Mouse (Mus musculus): ENCODE data around the gene Syn2. TPM values are rescaled to one million over a fixed set of nuclear protein-coding genes. Genes with fewer than 3 reads are reported as not detected.

Syn2 gene
- polyA plus RNA-seq, 1 experiment from 2014 or later = 0.61 TPM

DNA sequence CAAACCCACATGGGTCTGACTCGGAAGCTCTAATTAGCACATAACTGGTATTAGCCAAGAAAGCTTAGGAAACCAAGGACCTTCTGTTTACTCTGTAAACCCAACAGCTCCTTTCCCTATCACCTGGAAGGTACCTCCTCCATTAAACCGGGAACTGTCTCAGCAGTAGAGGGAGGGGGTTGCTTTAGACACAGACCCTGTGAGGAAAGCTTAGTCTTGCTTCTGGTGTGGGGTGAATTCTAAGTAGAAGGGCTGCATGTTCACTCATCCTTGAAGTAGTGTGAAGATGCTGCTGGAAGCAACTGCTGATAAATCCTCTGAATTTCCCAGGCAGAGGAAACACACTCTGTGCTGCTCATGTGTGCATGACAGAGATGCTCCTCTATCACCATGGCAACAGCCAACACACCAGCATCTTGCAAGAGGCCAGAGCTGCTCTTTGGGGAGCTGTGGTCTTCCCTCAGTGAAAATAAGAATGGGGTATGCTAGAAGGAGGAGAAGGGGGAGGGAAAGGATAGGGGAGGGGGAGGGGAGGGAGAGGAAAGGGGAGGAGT lies 8.4 kb upstream of the Syn2 start:
- Histone ChIP-seq H3K27me3 (no peaks in the 10 kb centered on the region), H3K9me3 (no peaks in the 10 kb centered on the region), H3K4me3 (no peak overlapping the region), H3K9ac (no peak overlapping the region), H3K4me2 (no peak overlapping the region), H3K4me1 (peaks cover 6% of the 10 kb centered on the region), H3K36me3 (no peaks in the 10 kb centered on the region), H3K27ac (no peak overlapping the region)
- 31% methylated on average over 2 of the region's 2 CpGs for WGBS
- ATAC-seq (ENCODE audit: insufficient number of reproducible peaks, low FRiP score, low TSS enrichment, low read depth) = no peak

DNA sequence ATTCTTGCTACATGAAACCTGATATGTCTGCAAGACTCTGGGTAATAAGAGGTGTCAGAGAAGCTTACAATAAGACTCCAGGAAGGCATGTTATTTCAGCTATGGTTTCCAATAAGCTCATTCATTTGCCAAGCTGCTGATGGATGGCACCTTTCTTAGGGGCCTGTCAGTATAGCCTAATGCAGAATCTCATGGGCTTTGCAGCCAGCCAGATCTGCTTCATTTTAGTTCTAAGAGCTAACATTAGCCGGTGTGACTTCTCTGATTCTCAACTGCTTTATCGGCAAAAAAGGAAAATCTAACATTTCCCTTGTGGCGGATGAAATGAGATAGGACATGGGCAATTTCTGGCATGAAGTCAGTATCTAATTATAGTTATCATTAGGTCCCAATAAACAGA lies 7.9 kb upstream of the Syn2 start:
- no peaks in the 10 kb centered on the region for H3K27me3 ChIP-seq
- H3K9ac ChIP-seq = no peak overlapping the region
- H3K27ac ChIP-seq = no peak overlapping the region
- H3K4me2 ChIP-seq = no peak overlapping the region
- no peak for ATAC-seq (ENCODE audit: insufficient number of reproducible peaks, low FRiP score, low TSS enrichment, low read depth)
- H3K4me1 ChIP-seq = peaks cover 6% of the 10 kb centered on the region
- 68% methylated on average over 3 of the region's 3 CpGs for WGBS
- H3K4me3 ChIP-seq = no peak overlapping the region
- H3K36me3 ChIP-seq = no peaks in the 10 kb centered on the region
- no peaks in the 10 kb centered on the region for H3K9me3 ChIP-seq

DNA sequence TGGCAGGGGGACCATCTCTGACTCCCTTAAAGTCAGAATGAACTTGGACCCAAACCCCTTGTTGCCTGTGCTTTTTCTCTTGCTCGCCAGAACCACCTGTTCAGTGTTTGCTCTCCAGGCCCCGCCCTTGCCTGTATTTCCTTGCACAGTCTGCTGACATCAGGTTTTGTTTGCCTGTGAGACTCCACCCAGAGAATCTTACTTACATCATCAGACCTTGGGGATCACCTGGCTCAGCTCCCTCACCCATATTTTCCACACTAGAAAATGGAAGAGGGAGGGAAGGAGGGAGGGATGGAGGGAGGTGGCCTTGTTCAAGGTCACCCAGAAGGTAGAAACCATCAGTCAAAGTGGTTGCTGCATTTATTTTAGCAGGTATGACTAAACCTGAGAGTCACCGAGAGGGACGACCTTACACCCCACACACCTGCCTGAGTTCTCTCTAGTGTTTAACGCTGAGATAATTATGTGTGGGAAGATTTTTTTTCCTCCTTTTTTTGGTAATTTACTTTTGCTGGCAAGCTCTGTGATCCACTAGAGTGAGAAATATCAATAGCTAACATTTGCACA lies 7.4 kb upstream of the Syn2 start:
- Histone ChIP-seq H3K36me3 (no peaks in the 10 kb centered on the region), H3K4me1 (peaks cover 6% of the 10 kb centered on the region), H3K27ac (no peak overlapping the region), H3K9ac (no peak overlapping the region), H3K4me2 (no peak overlapping the region), H3K27me3 (no peaks in the 10 kb centered on the region), H3K9me3 (no peaks in the 10 kb centered on the region), H3K4me3 (no peak overlapping the region)
- no peak for ATAC-seq (ENCODE audit: insufficient number of reproducible peaks, low FRiP score, low TSS enrichment, low read depth)
- WGBS = 74% methylated on average over 5 of the region's 5 CpGs

DNA sequence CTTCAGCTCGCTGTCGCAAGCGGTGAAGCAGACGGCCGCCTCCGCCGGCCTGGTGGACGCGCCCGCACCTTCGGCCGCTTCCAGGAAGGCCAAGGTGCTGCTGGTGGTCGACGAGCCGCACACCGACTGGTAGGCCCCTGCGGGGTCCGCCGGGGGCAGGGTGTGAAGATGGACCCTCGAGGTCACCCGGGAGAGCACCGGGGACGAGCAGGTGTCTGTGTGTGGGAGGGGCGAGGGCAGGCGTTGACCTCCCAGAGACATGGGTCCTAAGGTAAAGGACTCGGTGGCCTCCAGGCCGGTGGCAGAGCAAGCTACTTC lies 589 bp downstream of the Syn2 start:
- peaks cover 13% of the 10 kb centered on the region for H3K4me1 ChIP-seq
- no peak for ATAC-seq (ENCODE audit: insufficient number of reproducible peaks, low FRiP score, low TSS enrichment, low read depth)
- H3K4me3 ChIP-seq = peak overlapping the region; percentile 61
- H3K27me3 ChIP-seq = peaks cover 32% of the 10 kb centered on the region
- H3K27ac ChIP-seq = no peak overlapping the region
- H3K4me2 ChIP-seq = peak overlapping the region; percentile 97
- 3% methylated on average over 27 of the region's 27 CpGs for WGBS
- H3K9ac ChIP-seq = peak overlapping the region; percentile 31; the same call in 1 of the 2 replicates
- no peaks in the 10 kb centered on the region for H3K36me3 ChIP-seq
- no peaks in the 10 kb centered on the region for H3K9me3 ChIP-seq

DNA sequence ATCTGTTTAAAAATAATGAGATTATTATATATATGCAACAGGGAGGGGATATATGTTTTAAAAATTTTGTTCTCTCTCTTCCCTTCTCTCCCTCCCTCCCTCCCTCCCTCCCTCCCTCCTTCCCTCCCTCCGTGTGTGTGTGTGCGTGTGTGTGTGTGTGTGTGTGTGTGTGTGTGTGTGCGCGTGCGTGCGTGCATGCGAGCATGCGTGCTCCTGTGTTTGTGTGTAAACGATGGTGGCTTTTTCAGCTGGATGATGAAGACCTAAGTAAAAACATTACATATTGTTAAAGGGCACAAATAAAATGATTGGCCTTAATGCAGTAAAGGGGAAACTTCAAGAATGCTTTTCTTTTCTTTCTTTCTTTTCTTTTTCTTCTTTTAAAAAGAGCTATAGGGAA lies 1.5 kb downstream of the Syn2 start:
- Histone ChIP-seq H3K27me3 (peaks cover 32% of the 10 kb centered on the region), H3K9me3 (no peaks in the 10 kb centered on the region), H3K36me3 (no peaks in the 10 kb centered on the region), H3K4me3 (no peak overlapping the region), H3K27ac (no peak overlapping the region), H3K4me1 (peaks cover 13% of the 10 kb centered on the region), H3K4me2 (no peak overlapping the region), H3K9ac (no peak overlapping the region)
- ATAC-seq (ENCODE audit: insufficient number of reproducible peaks, low FRiP score, low TSS enrichment, low read depth) = no peak
- 88% methylated on average over 7 of the region's 9 CpGs for WGBS

DNA sequence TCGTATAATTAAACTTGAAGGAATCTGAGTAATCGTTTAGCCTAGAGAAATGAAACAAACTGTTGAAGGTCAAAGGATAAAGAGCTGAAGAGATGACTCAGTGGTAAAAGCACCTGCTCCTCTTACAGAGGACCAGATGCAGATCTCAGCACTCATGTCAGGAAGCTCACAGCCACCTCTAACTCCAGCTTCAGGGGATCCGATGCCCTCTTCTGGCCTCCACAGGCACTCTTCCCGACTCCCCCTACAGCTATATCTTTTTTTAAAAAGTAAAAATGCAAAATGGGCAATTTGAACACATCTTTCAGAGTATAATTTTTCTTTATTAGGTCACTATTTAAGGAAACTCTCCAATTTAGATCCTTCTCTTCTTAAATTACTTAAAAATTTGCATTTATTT lies 6.7 kb downstream of the Syn2 start:
- Histone ChIP-seq H3K4me3 (no peak overlapping the region), H3K9ac (no peak overlapping the region), H3K4me1 (no peaks in the 10 kb centered on the region), H3K27ac (no peak overlapping the region), H3K27me3 (peaks cover 8% of the 10 kb centered on the region; the same call in 1 of the 2 replicates), H3K9me3 (no peaks in the 10 kb centered on the region), H3K36me3 (no peaks in the 10 kb centered on the region), H3K4me2 (no peak overlapping the region)
- ATAC-seq (ENCODE audit: insufficient number of reproducible peaks, low FRiP score, low TSS enrichment, low read depth) = no peak
- WGBS = 41% methylated on average over 4 of the region's 4 CpGs

DNA sequence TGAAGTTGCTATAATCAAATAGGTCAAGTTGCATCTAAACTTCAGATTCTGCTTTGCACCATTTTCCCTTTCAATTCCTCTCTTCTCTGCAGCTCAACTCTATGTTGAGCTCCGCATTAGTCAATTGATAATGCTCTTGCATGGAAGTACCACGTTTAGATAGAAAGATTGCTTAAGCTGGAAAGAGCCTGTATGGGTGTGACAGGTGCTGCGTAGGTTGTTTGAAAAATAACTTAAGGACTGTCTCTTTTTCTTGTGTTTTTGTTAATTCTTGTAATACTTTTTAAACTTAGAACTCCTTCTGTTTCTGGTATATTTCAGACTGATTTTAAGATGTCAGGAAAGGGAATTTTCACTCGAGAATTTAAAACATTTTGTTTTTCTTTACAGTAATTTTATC lies 26.5 kb downstream of the Syn2 start:
- Histone ChIP-seq H3K9ac (no peak overlapping the region), H3K4me2 (no peak overlapping the region), H3K4me3 (no peak overlapping the region), H3K27ac (no peak overlapping the region), H3K36me3 (no peaks in the 10 kb centered on the region), H3K27me3 (no peaks in the 10 kb centered on the region), H3K9me3 (no peaks in the 10 kb centered on the region), H3K4me1 (no peaks in the 10 kb centered on the region)
- ATAC-seq (ENCODE audit: insufficient number of reproducible peaks, low FRiP score, low TSS enrichment, low read depth) = no peak
- WGBS = 66% methylated on average over 4 of the region's 4 CpGs

DNA sequence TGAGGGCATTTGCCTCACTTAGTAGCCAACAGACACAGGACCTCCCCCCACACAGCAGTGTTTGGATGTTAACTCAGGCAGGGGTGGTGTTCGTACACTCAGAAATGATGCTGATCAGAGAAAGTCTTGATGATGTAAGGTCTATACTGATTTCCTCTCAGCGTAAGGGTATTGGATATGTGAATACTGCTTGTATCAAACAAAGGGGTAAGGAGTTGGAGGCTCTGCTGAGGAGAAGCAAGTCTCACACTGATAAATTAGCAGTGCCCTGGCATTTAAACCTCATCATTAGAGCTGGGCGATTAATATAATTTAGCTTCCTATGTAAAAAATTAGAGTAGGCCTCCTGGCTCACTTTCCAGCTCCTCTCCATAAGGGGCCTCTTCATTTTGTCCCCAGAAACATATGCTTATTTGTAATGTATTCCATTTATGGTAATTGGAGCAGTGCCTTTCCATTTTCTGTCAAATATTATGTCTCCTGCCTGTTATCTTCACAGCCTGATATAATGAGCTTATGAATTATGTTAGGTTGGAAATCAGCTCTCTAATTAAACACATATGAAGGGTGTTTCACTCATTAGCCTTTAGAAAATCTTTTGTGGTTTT lies 31.3 kb downstream of the Syn2 start:
- H3K27ac ChIP-seq = no peak overlapping the region
- ATAC-seq (ENCODE audit: insufficient number of reproducible peaks, low FRiP score, low TSS enrichment, low read depth) = no peak
- WGBS = 79% methylated on average over 3 of the region's 3 CpGs
- no peaks in the 10 kb centered on the region for H3K4me1 ChIP-seq
- no peak overlapping the region for H3K9ac ChIP-seq
- H3K9me3 ChIP-seq = no peaks in the 10 kb centered on the region
- no peaks in the 10 kb centered on the region for H3K36me3 ChIP-seq
- H3K27me3 ChIP-seq = no peaks in the 10 kb centered on the region
- no peak overlapping the region for H3K4me3 ChIP-seq
- H3K4me2 ChIP-seq = no peak overlapping the region

DNA sequence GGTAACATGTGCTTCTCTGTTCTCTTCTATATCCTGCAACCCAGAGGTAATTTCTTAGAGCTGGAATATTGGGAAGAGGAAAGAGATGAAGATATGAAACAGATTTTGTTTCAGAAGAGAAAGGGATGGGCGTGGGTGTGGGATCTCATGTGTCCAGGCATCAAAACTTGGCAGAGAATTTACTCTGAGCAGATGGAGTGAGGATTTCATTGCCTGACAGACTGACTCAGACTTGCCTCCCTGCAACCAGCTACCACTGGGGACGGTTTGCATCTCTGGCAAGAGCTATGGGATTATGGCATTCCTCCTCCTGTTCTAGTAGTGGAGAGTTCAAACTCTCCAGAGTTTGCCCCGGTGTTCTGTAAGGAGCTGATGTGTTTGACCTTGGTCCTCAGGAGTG lies 34.2 kb downstream of the Syn2 start:
- Histone ChIP-seq H3K4me1 (no peaks in the 10 kb centered on the region), H3K27ac (no peak overlapping the region), H3K4me2 (no peak overlapping the region), H3K9ac (no peak overlapping the region), H3K27me3 (no peaks in the 10 kb centered on the region), H3K9me3 (no peaks in the 10 kb centered on the region), H3K36me3 (no peaks in the 10 kb centered on the region), H3K4me3 (no peak overlapping the region)
- WGBS = 53% methylated on average over 3 of the region's 3 CpGs
- ATAC-seq (ENCODE audit: insufficient number of reproducible peaks, low FRiP score, low TSS enrichment, low read depth) = no peak

DNA sequence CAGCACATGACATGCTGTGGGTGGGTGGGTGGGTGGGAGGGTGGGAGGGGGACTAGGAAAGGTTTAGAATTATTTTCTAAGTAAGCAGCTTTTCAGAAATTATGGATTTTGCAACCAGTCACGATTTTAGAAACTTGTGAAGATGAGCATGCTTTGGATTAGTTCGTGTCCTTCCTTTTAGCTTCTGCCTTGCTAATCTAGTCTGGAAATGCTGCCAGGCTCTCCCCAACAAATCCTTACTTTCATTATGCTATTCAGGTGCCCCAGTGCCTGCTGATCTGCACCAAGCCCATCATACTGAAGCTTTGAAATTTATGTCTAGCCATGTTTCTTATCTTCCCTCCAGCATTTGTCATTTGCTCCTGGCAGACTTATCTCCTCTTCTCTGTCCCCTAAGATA lies 34.8 kb downstream of the Syn2 start:
- no peaks in the 10 kb centered on the region for H3K36me3 ChIP-seq
- ATAC-seq (ENCODE audit: insufficient number of reproducible peaks, low FRiP score, low TSS enrichment, low read depth) = no peak
- H3K4me1 ChIP-seq = no peaks in the 10 kb centered on the region
- H3K27me3 ChIP-seq = no peaks in the 10 kb centered on the region
- H3K4me2 ChIP-seq = no peak overlapping the region
- no peak overlapping the region for H3K9ac ChIP-seq
- H3K4me3 ChIP-seq = no peak overlapping the region
- H3K27ac ChIP-seq = no peak overlapping the region
- no peaks in the 10 kb centered on the region for H3K9me3 ChIP-seq
- 62% methylated on average over 2 of the region's 2 CpGs for WGBS

DNA sequence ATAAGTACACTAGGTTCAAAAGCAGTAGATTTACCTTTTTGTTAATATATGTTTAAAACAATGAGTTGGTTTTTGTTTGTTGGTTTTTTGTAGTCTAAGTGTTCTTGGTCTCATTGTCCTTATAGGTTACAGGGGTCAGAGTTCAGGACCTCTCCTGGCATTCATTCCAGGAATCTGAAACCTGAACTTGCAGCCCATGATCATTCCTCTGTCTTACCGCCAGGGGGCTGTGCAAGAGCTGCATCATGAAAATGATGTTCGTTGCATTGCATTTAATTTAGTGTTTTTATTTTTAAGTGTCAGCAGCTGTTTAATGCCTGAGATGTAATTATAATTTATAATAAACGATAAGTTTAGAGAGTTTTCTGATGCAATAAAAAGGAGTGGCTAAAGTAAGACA lies 40.1 kb downstream of the Syn2 start:
- H3K36me3 ChIP-seq = no peaks in the 10 kb centered on the region
- no peak overlapping the region for H3K27ac ChIP-seq
- no peaks in the 10 kb centered on the region for H3K27me3 ChIP-seq
- no peaks in the 10 kb centered on the region for H3K4me1 ChIP-seq
- ATAC-seq (ENCODE audit: insufficient number of reproducible peaks, low FRiP score, low TSS enrichment, low read depth) = no peak
- no peak overlapping the region for H3K9ac ChIP-seq
- no peak overlapping the region for H3K4me3 ChIP-seq
- no peaks in the 10 kb centered on the region for H3K9me3 ChIP-seq
- H3K4me2 ChIP-seq = no peak overlapping the region
- 27% methylated on average over 3 of the region's 3 CpGs for WGBS

DNA sequence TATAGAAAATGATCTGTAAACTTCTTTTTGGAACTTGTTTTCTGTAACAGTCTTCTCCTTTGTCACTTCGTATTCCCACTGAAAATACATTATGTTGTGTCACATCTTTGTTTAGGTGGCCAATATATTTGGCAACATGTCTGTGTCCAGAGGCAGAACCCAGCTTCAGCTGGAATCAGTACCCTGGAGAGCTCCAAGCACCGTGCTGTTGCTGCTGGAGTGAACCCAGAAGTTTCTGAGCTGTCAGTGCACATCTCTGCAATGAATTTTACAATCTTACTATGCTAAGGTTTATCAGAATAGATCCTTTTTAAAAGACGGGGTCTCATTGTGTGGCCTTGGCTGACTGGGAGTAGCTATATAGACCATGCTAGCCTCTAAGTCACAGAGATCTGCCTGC lies 44.1 kb downstream of the Syn2 start:
- Histone ChIP-seq H3K9me3 (no peaks in the 10 kb centered on the region), H3K9ac (no peak overlapping the region), H3K27me3 (no peaks in the 10 kb centered on the region), H3K4me2 (no peak overlapping the region), H3K4me3 (no peak overlapping the region), H3K4me1 (no peaks in the 10 kb centered on the region), H3K36me3 (no peaks in the 10 kb centered on the region), H3K27ac (no peak overlapping the region)
- no peak for ATAC-seq (ENCODE audit: insufficient number of reproducible peaks, low FRiP score, low TSS enrichment, low read depth)
- 20% methylated on average over 3 of the region's 3 CpGs for WGBS

DNA sequence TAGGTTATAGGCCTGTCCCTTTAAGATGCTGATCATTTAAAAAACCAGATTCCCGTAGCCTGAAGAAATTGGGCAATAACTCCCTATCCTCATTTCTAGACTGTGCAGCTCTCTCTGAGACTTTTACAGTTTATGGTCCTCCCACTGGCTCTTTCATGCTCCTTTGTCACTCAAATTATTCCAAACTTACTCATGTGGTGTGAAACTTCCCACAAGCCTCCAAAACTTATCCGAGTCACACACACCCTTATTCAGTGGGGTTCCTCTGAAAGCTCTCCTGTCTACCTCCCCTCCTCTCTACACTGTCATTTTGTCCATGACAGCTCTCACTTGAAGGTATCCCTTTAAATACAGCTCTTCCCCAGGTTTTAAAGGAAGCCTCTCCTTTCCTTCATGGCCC lies 46.4 kb downstream of the Syn2 start:
- Histone ChIP-seq H3K4me1 (no peaks in the 10 kb centered on the region), H3K4me2 (no peak overlapping the region), H3K27ac (no peak overlapping the region), H3K27me3 (no peaks in the 10 kb centered on the region), H3K4me3 (no peak overlapping the region), H3K36me3 (no peaks in the 10 kb centered on the region), H3K9ac (no peak overlapping the region), H3K9me3 (no peaks in the 10 kb centered on the region)
- ATAC-seq (ENCODE audit: insufficient number of reproducible peaks, low FRiP score, low TSS enrichment, low read depth) = no peak
- WGBS = 61% methylated on average over 2 of the region's 2 CpGs

Data from limb, embryonic 15.5 days (tissue).